ENCODE assay signal across 9 mouse cellular contexts in genomic region chr1:88357458-88358090, GRCm38 (mm10). TPM values are rescaled to one million over a fixed set of nuclear protein-coding genes. Genes with fewer than 3 reads are reported as not detected.
DNase-seq lines count a peak whose midpoint lies in the region; ATAC-seq and TF ChIP-seq lines count a peak whose summit lies in the region.
"Had no signal": no experiment of that assay in that cellular context is flagged by ENCODE, and none has a peak within 500 bp of the region (broad histone marks: within the 10 kb centered on the region; RNA-seq: fewer than 3 reads in every experiment).

No protein-coding gene starts in this region.

- H3K9me3 ChIP-seq in neural tube, embryonic 13.5 days: no peaks in the 10 kb centered on the region
- H3K9me3 ChIP-seq: liver, embryonic 15.5 days had no signal

- TF ChIP-seq POLR2A in cortical plate, adult 2 months (IDR thresholded peaks at IDR 0.05; ENCODE audit: extremely low read depth, insufficient read depth, low read length): no peak
- no peak for TF ChIP-seq POLR2A in liver, adult 2 months (IDR thresholded peaks at IDR 0.05; ENCODE audit: extremely low read depth, insufficient read depth, low read length)

- TF ChIP-seq CTCF in C2C12 (IDR thresholded peaks at IDR 0.05; ENCODE audit: control insufficient read depth, insufficient read depth, insufficient read length): peak; percentile 45
- TF ChIP-seq CTCF in cortical plate, adult 2 months (IDR thresholded peaks at IDR 0.05; ENCODE audit: extremely low read depth, insufficient read depth, low read length): peak; percentile 80
- peak; percentile 68 for TF ChIP-seq CTCF in liver, adult 2 months (IDR thresholded peaks at IDR 0.05; ENCODE audit: low read depth, low read length)

- no peaks in the 10 kb centered on the region for H3K36me3 ChIP-seq in C2C12 (ENCODE audit: control insufficient read depth, insufficient read depth)
- no peaks in the 10 kb centered on the region for H3K36me3 ChIP-seq in liver, adult 2 months (ENCODE audit: control insufficient read depth, insufficient read depth, low read length)
- no peaks in the 10 kb centered on the region for H3K36me3 ChIP-seq in neural tube, embryonic 13.5 days
- H3K36me3 ChIP-seq: liver, embryonic 15.5 days had no signal

- WGBS in liver, adult 2 months: 78% methylated on average over 6 of the region's 6 CpGs
- WGBS in neural tube, embryonic 13.5 days: 55% methylated on average over 6 of the region's 6 CpGs

- no peak overlapping the region for H3K27ac ChIP-seq in cortical plate, adult 2 months (ENCODE audit: insufficient read depth, low read length)
- no peak overlapping the region for H3K27ac ChIP-seq in liver, adult 2 months (replicated peaks; ENCODE audit: insufficient read depth, low read depth, low read length)
- no peak overlapping the region for H3K27ac ChIP-seq in neural tube, embryonic 13.5 days (replicated peaks)
- H3K27ac ChIP-seq: liver, embryonic 15.5 days had no signal

- H3ac ChIP-seq in C2C12 (ENCODE audit: control insufficient read depth, insufficient read length, low read depth): no peak overlapping the region

- H3K27me3 ChIP-seq in C2C12 (ENCODE audit: control insufficient read depth, insufficient read depth, insufficient read length): no peaks in the 10 kb centered on the region
- no peaks in the 10 kb centered on the region for H3K27me3 ChIP-seq in liver, adult 2 months (ENCODE audit: control insufficient read depth, insufficient read depth, low read length)
- H3K27me3 ChIP-seq in neural tube, embryonic 13.5 days: no peaks in the 10 kb centered on the region
- H3K27me3 ChIP-seq: liver, embryonic 15.5 days had no signal

- no peak overlapping the region for H3K4me3 ChIP-seq in C2C12 (ENCODE audit: insufficient read depth, poor library complexity, severe bottlenecking)
- no peak overlapping the region for H3K4me3 ChIP-seq in cortical plate, adult 2 months (ENCODE audit: insufficient read depth, low read length)
- no peak overlapping the region for H3K4me3 ChIP-seq in liver, adult 2 months (ENCODE audit: insufficient read depth, low read depth, low read length)
- no peak overlapping the region for H3K4me3 ChIP-seq in neural tube, embryonic 13.5 days
- H3K4me3 ChIP-seq: liver, embryonic 15.5 days had no signal

- H3K4me2 ChIP-seq in neural tube, embryonic 13.5 days: no peak overlapping the region
- H3K4me2 ChIP-seq: liver, embryonic 15.5 days had no signal

- H3K9ac ChIP-seq in liver, adult 2 months (ENCODE audit: low read depth, low read length): no peak overlapping the region
- 0 out of 2 replicates have a peak overlapping the region, but pooled peaks have one; percentile 41 for H3K9ac ChIP-seq in neural tube, embryonic 13.5 days
- H3K9ac ChIP-seq: liver, embryonic 15.5 days had no signal

- H3K4me1 ChIP-seq in cortical plate, adult 2 months (ENCODE audit: control insufficient read depth, insufficient read depth, low read length): no peaks in the 10 kb centered on the region
- no peaks in the 10 kb centered on the region for H3K4me1 ChIP-seq in liver, adult 2 months (ENCODE audit: control insufficient read depth, insufficient read depth, low read length)
- 0 out of 2 replicates have a peak, but pooled peaks cover 4% of the 10 kb centered on the region for H3K4me1 ChIP-seq in neural tube, embryonic 13.5 days (replicated peaks)
- H3K4me1 ChIP-seq: liver, embryonic 15.5 days had no signal

- peak; percentile 84 for ATAC-seq in neural tube, embryonic 13.5 days (ENCODE audit: low read depth)

- H3K79me3 ChIP-seq in C2C12 (ENCODE audit: low read depth): no peaks in the 10 kb centered on the region

- H3K79me2 ChIP-seq in C2C12 (ENCODE audit: control insufficient read depth, insufficient read depth): no peaks in the 10 kb centered on the region
- H3K79me2 ChIP-seq in liver, adult 2 months (ENCODE audit: control insufficient read depth, insufficient read depth, low read length): no peaks in the 10 kb centered on the region

- DNase-seq in T-cell, adult 2 months (ENCODE audit: low spot score): peak; percentile 10
- DNase-seq in heart, adult 8-10 months (ENCODE audit: low spot score): peak; percentile 21
- DNase-seq in kidney, postnatal 10 days: peak; percentile 78
- peak; percentile 70 for DNase-seq in liver, adult 2 months (ENCODE audit: extremely low read depth, low read depth, low spot score)
- DNase-seq in yolk sac, embryonic 10.5 days (ENCODE audit: low spot score): peak; percentile 82

TF ChIP-seq in C2C12, 6 proteins besides CTCF, POLR2A, EP300 and RAD21:
- no peak for TF ChIP-seq MAX (IDR thresholded peaks at IDR 0.05)
- TF ChIP-seq FOSL1 (IDR thresholded peaks at IDR 0.05; ENCODE audit: insufficient read depth, low read length, poor library complexity, severe bottlenecking): no peak
- TF ChIP-seq CEBPB (IDR thresholded peaks at IDR 0.05; ENCODE audit: low read depth): no peak
- no peak for TF ChIP-seq MYOD1 (IDR thresholded peaks at IDR 0.05; ENCODE audit: control insufficient read depth, insufficient read length, low read depth)
- no peak for TF ChIP-seq MYOG (IDR thresholded peaks at IDR 0.05; ENCODE audit: control insufficient read depth, extremely low read depth, insufficient read length)
- TF ChIP-seq USF1 (IDR thresholded peaks at IDR 0.05; ENCODE audit: low read depth): no peak

RNA-seq across cellular contexts. Expression of gene Spp2, which starts 49.2 kb away (rescaled TPM):
- not detected for polyA plus RNA-seq in C2C12 (2012; fragmentation: generic; extraction: Trizol)
- polyA plus RNA-seq in cortical plate, adult 2 months (2012; rRNA removed): 0.26 and 0.56 TPM in 2 replicates
- total RNA-seq in heart, adult 8-10 months (2022): not detected
- total RNA-seq in liver, adult 2 months (2014; rRNA removed): 216 and 373 TPM in 2 replicates
- polyA plus RNA-seq in liver, adult 2 months (2012; rRNA removed): 298 and 325 TPM in 2 replicates
- polyA plus RNA-seq in neural tube, embryonic 13.5 days (2015; fragmentation: Nextera tagmentation; extraction: Ambion mirVana): 0.54 TPM in 1 of 2 replicates, not detected in the other

Comparison
In these comparisons a context has a peak if more than half of its experiments do, and no peak if none do; other contexts are left out.
1. DNase-seq: peak in every context shown above with its lines; median percentile 82 in yolk sac, embryonic 10.5 days; 78 in kidney, postnatal 10 days; 70 in liver, adult 2 months; 21 in heart, adult 8-10 months; 10 in T-cell, adult 2 months.
2. RNA of gene Spp2, which starts 49.2 kb away (polyA plus RNA-seq): 298 to 325 TPM in liver, adult 2 months; 0.26 to 0.56 TPM in cortical plate, adult 2 months, 0.54 TPM in neural tube, embryonic 13.5 days and not detected in C2C12 (single experiment); every median in the first group is over 100 times any median in the second.
3. Peak in every context shown above with its lines, with median percentiles within 50 percentile points of each other: CTCF ChIP-seq.